Mouse (Mus musculus) 416B (cell line): Measurements from ENCODE around the gene Cyp2s1.
A peak's percentile ranks its signal among the peaks of the same experiment; 100 is the strongest.
"Not testable (repeated sequence)": the region's sequence is repeated elsewhere in the genome, so short reads cannot be mapped to it uniquely, and the experiment has no call there.

Experiments
- DNase-seq: peaks from one replicate; pipeline ENCODE4 v3.0.0; 2011; ENCODE audit warnings: low read depth

Cyp2s1 gene

GRCm38 (mm10) chr7:25811716-25812115 lies 5.0 kb downstream of the Cyp2s1 start:
- DNase-seq, result no peak

GRCm38 (mm10) chr7:25805631-25806343 lies 10.9 kb downstream of the Cyp2s1 start:
- DNase-seq, result peak; percentile 74

- DNase-seq, result no peak
Measured at GRCm38 (mm10) chr7:25804792-25805191, 11.9 kb downstream of the Cyp2s1 start.

- DNase-seq, result no peak
Measured at GRCm38 (mm10) chr7:25803460-25803859, 13.3 kb downstream of the Cyp2s1 start.

- DNase-seq, result no peak
Measured at GRCm38 (mm10) chr7:25802241-25803125, 14.2 kb downstream of the Cyp2s1 start.

GRCm38 (mm10) chr7:25801031-25801430 lies 15.7 kb downstream of the Cyp2s1 start:
- no peak for DNase-seq

- no peak for DNase-seq
Measured at GRCm38 (mm10) chr7:25799369-25799768, 17.3 kb downstream of the Cyp2s1 start.

- no peak for DNase-seq
Measured at GRCm38 (mm10) chr7:25798540-25798939, 18.2 kb downstream of the Cyp2s1 start.

- no peak for DNase-seq
Measured at GRCm38 (mm10) chr7:25794775-25795174, 21.9 kb downstream of the Cyp2s1 start.

- DNase-seq, result peak; percentile 62
Measured at GRCm38 (mm10) chr7:25793679-25794078, 23.0 kb downstream of the Cyp2s1 start.

- DNase-seq, result not testable (repeated sequence)
Measured at GRCm38 (mm10) chr7:25792966-25793365, 23.7 kb downstream of the Cyp2s1 start.

GRCm38 (mm10) chr7:25790615-25791014 lies 26.1 kb downstream of the Cyp2s1 start:
- DNase-seq, result peak; percentile 87

- no peak for DNase-seq
Measured at GRCm38 (mm10) chr7:25789129-25789440, 27.6 kb downstream of the Cyp2s1 start.

- DNase-seq, result no peak
Measured at GRCm38 (mm10) chr7:25788220-25789128, 28.2 kb downstream of the Cyp2s1 start, which contains the start of gene Axl. TSS of gene Axl (minus strand) at chr7:25788705.

- DNase-seq, result no peak
Measured at GRCm38 (mm10) chr7:25787456-25788219, 29.1 kb downstream of the Cyp2s1 start.

- no peak for DNase-seq
Measured at GRCm38 (mm10) chr7:25786974-25787373, 29.7 kb downstream of the Cyp2s1 start.

GRCm38 (mm10) chr7:25785752-25786151 lies 31.0 kb downstream of the Cyp2s1 start:
- no peak for DNase-seq

GRCm38 (mm10) chr7:25784808-25785207 lies 31.9 kb downstream of the Cyp2s1 start:
- DNase-seq, result no peak

GRCm38 (mm10) chr7:25783746-25784145 lies 33.0 kb downstream of the Cyp2s1 start:
- DNase-seq, result peak; percentile 39

- peak; percentile 84 for DNase-seq
Measured at GRCm38 (mm10) chr7:25782744-25783143, 34.0 kb downstream of the Cyp2s1 start.

GRCm38 (mm10) chr7:25781937-25782610 lies 34.6 kb downstream of the Cyp2s1 start:
- DNase-seq, result peak; percentile 71
